Mouse (Mus musculus): ENCODE measurements at regions not wholly inside any gene's neighbourhood (a gene's known extent, or its start where the extent isn't known, plus 50 kb on each side); places are given as distances from the start of the nearest gene placed in this dataset.

DNA sequence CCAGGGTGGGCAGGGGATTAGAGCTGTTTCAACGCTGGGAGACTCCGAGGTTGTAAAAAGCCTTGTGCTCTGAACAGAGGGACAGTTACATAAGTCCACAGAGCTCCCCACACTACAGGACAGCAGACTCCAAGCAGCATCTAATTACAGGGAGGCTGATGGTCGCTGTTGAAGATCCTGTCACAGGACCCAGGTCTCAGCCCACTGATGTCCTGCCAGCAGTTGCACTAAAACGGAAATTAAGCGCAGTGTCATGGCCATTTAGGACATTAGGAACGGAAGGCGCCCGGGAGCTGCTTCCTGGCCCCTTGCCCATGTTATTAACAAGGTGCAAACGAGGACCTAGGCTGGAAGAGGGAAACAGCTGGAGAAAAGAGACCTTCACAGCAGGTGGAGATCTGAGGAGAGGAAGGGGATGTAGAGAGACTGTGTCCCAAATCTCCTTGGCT is 107.8 kb upstream of the Cadm1 start:
- no peak for TF ChIP-seq FLI1 (IDR thresholded peaks at IDR 0.05; ENCODE audit: low read length)
- no peak for TF ChIP-seq GATA1 (IDR thresholded peaks at IDR 0.05; ENCODE audit: borderline replicate concordance, low read length)

DNA sequence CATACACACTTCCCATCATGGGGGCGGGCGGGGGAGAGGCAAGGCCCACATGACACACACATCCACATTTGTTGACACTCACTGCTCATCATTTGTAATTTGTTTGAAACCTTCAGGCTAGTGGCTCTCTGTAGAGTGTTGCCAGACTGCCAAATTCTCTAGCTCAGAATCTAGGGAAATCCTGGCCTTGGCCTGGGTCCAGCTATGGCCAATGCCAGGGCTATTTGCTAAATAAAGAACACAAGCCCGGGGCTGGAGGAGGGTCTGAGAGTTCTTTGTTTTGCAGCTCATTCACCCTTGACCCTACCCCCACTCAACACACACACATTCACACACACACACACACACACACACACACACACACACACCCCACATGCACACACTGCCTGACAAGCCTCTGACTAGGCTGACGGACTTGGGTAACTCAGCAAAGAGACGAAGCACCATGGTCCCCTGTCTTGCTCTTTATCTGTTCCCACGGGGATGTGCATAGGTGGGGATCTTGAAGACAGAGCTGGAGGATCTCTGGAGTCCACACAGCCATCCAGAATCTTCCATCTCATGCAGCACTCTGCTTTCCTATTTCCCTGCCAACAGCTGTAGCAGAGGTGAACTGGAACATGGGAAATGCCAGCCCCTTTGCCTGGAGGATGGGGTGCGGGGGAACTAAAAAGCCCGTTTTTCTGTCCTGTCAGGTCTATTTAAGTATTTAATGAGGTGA is 107.1 kb upstream of the Cadm1 start:
- peaks cover 17% of the 10 kb centered on the region for H3K9me3 ChIP-seq
- no peak for TF ChIP-seq FLI1 (IDR thresholded peaks at IDR 0.05; ENCODE audit: low read length)
- TF ChIP-seq GATA1 (IDR thresholded peaks at IDR 0.05; ENCODE audit: borderline replicate concordance, low read length), result no peak
- H3K27me3 ChIP-seq (replicated peaks), result no peaks in the 10 kb centered on the region
- H3K36me3 ChIP-seq (replicated peaks; ENCODE audit: low read length), result no peaks in the 10 kb centered on the region
- H3K4me3 ChIP-seq (replicated peaks), result no peak overlapping the region
- H3K4me1 ChIP-seq, result no peaks in the 10 kb centered on the region

More for the DNA sequence above, 107.8 kb upstream of the Cadm1 start:
- Histone ChIP-seq H3K27me3 (replicated peaks) (no peaks in the 10 kb centered on the region), H3K4me3 (replicated peaks) (no peak overlapping the region), H3K9me3 (peaks cover 17% of the 10 kb centered on the region), H3K36me3 (replicated peaks; ENCODE audit: low read length) (no peaks in the 10 kb centered on the region), H3K4me1 (no peaks in the 10 kb centered on the region)

DNA sequence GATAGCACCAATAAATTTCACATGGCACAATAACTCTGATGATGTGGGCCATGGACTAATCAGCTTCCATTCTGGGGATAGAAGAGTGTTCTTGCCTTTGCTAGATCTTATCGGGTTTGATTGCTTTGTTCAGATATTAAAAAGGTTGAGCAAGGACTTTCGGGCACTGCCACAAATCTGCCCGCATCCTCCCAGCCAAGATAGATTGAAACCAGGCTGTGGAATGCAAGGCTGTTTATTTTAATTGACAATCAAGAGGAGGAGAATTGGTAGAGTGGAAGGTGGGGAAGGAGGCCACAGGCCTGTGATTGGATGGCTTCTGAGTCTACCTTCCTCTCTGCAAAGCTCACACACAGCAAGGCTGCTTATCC is 106.5 kb upstream of the Cadm1 start:
- Histone ChIP-seq H3K4me1 (no peaks in the 10 kb centered on the region), H3K27me3 (replicated peaks) (no peaks in the 10 kb centered on the region), H3K4me3 (replicated peaks) (no peak overlapping the region), H3K9me3 (peaks cover 17% of the 10 kb centered on the region), H3K36me3 (replicated peaks; ENCODE audit: low read length) (no peaks in the 10 kb centered on the region)
- no peak for TF ChIP-seq FLI1 (IDR thresholded peaks at IDR 0.05; ENCODE audit: low read length)
- no peak for TF ChIP-seq GATA1 (IDR thresholded peaks at IDR 0.05; ENCODE audit: borderline replicate concordance, low read length)

DNA sequence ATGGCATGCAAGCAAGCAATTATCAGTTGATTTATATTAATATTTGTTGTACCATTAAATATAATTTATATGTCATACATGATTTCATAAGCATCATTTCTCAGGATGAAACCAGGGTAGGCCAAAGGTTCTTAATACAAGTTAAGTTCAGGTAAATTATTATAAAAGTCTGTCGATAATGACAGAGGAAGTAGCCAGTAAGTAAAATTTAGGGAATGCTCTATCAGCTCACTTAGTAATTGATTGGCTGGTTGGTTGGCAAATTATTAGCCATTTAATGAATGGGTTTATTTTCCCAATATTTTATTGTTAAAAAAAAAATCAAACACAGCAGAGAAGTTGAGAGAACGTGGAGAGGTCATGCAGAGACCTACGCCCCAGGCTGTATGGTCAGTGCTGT is 105.8 kb upstream of the Cadm1 start:
- H3K27me3 ChIP-seq (replicated peaks), result no peaks in the 10 kb centered on the region
- no peaks in the 10 kb centered on the region for H3K36me3 ChIP-seq (replicated peaks; ENCODE audit: low read length)
- H3K4me1 ChIP-seq, result no peaks in the 10 kb centered on the region
- TF ChIP-seq GATA1 (IDR thresholded peaks at IDR 0.05; ENCODE audit: borderline replicate concordance, low read length), result no peak
- no peak for TF ChIP-seq FLI1 (IDR thresholded peaks at IDR 0.05; ENCODE audit: low read length)
- peaks cover 17% of the 10 kb centered on the region for H3K9me3 ChIP-seq
- no peak overlapping the region for H3K4me3 ChIP-seq (replicated peaks)

DNA sequence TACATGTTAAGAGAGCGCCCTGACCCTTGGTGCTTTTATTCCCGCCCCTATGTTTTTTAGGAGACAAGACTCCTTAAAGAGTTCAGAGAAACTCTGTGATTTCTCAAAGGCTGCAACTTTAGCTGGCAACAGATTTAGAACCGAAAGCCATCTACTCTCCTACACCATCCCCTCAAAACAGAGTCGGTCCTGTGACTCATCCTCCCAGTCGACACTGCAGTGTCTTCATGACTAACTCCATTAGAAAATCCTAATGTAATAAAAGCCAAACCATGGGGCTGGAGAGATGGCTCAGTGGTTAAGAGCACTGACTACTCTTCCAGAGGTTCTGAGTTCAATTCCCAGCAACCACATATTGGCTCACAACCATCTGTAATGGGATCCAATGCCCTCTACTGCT is 103.3 kb upstream of the Cadm1 start:
- H3K4me1 ChIP-seq, result no peaks in the 10 kb centered on the region
- TF ChIP-seq GATA1 (IDR thresholded peaks at IDR 0.05; ENCODE audit: borderline replicate concordance, low read length) (no peak), FLI1 (IDR thresholded peaks at IDR 0.05; ENCODE audit: low read length) (no peak)
- H3K36me3 ChIP-seq (replicated peaks; ENCODE audit: low read length), result no peaks in the 10 kb centered on the region
- peaks cover 7% of the 10 kb centered on the region; the same call in 1 of the 2 replicates for H3K9me3 ChIP-seq
- no peak overlapping the region for H3K4me3 ChIP-seq (replicated peaks)
- H3K27me3 ChIP-seq (replicated peaks), result no peaks in the 10 kb centered on the region

DNA sequence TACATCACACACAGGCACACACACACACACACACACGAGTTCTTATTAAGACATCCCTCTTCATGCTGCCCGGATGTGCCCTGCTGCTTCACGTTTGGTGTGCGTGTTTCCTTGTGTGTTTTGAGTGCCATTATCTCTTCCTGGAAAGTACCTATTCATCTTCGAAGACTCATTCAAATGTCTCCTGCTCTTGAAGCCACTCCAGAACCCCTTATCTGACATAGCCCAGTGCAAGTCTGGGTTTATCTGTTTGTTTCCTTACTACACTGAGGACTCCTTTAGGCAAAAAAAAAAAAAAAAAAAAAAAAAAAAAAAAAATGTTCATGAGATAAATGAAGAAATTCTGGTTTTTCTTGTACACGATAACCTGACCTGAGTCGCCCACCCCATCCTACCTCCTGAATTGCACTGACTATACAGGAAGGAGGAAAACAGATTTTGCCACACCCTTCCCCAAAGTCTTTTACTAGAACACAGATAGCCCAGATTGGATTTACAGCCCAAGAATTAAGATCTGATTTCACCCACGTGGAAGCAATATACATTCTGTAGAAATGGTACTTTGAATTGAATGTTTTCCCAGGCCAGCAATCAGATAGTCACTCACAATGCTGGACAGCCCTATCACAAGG is 101.1 kb upstream of the Cadm1 start:
- Histone ChIP-seq H3K4me3 (replicated peaks) (no peak overlapping the region), H3K4me1 (no peaks in the 10 kb centered on the region), H3K27me3 (replicated peaks) (no peaks in the 10 kb centered on the region), H3K36me3 (replicated peaks; ENCODE audit: low read length) (no peaks in the 10 kb centered on the region), H3K9me3 (no peaks in the 10 kb centered on the region)
- TF ChIP-seq GATA1 (IDR thresholded peaks at IDR 0.05; ENCODE audit: borderline replicate concordance, low read length) (no peak), FLI1 (IDR thresholded peaks at IDR 0.05; ENCODE audit: low read length) (no peak)

DNA sequence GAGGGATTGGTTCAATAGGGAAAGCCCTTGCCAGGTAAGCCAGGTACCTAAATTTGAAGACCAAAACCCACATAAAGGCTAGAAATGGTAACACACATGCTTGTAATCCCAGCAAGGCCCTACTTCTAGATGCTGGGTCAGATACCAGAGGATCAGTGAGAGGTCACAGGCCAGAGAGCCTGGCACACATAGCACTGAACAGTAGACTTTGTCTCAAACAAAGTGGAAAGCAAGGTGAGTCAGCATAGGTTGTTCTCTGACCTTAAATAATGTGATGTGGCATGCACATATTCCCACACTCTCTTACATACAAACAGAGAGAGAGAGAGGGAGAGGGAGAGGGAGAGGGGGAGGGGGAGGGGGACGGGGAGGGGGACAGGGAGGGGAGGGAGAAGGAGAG is 100.3 kb upstream of the Cadm1 start:
- no peak overlapping the region for H3K4me3 ChIP-seq (replicated peaks)
- H3K4me1 ChIP-seq, result no peaks in the 10 kb centered on the region
- TF ChIP-seq FLI1 (IDR thresholded peaks at IDR 0.05; ENCODE audit: low read length), result no peak
- TF ChIP-seq GATA1 (IDR thresholded peaks at IDR 0.05; ENCODE audit: borderline replicate concordance, low read length), result no peak
- no peaks in the 10 kb centered on the region for H3K36me3 ChIP-seq (replicated peaks; ENCODE audit: low read length)
- H3K9me3 ChIP-seq, result no peaks in the 10 kb centered on the region
- H3K27me3 ChIP-seq (replicated peaks), result no peaks in the 10 kb centered on the region

DNA sequence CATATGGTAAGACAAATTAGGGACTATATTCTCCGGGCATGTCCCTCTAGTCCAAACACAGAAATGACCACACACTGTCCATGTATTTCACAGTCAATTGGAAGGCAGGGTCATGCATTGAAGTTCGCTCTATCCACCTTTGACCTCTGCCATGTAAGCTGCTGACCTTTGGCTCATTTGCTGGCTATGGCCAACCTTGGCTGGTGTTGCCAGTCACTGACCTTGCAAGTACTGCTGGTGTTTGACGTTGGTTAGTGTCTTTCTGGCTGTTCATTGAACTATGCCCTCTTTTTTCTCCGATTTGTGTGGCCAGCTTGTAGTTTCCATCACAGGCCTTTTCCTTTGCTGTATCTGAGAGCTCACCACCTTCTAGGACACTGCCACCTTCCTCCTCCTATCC is 97.3 kb upstream of the Cadm1 start:
- TF ChIP-seq GATA1 (IDR thresholded peaks at IDR 0.05; ENCODE audit: borderline replicate concordance, low read length), result no peak
- TF ChIP-seq FLI1 (IDR thresholded peaks at IDR 0.05; ENCODE audit: low read length), result no peak
- Histone ChIP-seq H3K9me3 (no peaks in the 10 kb centered on the region), H3K4me3 (replicated peaks) (no peak overlapping the region), H3K36me3 (replicated peaks; ENCODE audit: low read length) (no peaks in the 10 kb centered on the region), H3K4me1 (no peaks in the 10 kb centered on the region), H3K27me3 (replicated peaks) (no peaks in the 10 kb centered on the region)

DNA sequence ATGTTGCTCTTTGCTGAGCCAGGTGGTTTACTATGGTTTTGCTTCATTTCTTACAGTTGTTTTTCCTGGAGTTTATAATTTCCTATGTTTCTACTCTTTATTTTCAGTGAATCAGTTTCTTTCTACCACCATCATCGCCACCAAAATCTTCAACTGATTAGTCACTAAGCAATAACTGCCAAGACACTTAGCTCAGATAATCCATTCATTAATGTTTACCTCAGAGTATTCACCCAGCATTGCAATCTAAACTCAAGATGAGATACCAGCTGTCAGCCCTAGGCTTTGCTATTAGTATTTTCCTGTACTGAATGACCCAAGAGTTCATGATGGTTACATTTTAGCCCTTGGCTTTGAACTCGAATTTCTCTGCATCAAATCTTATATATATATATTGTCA is 96.8 kb upstream of the Cadm1 start:
- H3K9me3 ChIP-seq, result no peaks in the 10 kb centered on the region

DNA sequence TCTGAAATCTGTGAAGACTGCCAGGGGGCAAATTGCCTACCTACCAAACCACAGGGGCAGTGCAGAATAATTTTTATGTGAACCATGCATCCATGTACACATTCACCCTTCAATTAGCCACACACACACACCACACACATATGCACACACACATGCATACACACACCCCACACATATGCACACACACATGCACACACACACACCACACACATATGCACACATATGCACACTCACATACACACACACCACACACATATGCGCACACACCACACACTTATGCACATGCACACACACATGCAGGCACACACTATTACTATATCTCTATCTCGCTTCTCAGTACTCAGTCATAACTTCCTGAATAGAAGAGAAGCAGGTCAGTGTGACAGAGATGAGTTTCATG is 95.9 kb upstream of the Cadm1 start:
- TF ChIP-seq GATA1 (IDR thresholded peaks at IDR 0.05; ENCODE audit: borderline replicate concordance, low read length) (peak; percentile 7; the same call in 1 of the 3 replicates), FLI1 (IDR thresholded peaks at IDR 0.05; ENCODE audit: low read length) (no peak)
- Histone ChIP-seq H3K36me3 (replicated peaks; ENCODE audit: low read length) (no peaks in the 10 kb centered on the region), H3K4me3 (replicated peaks) (peak overlapping the region; percentile 72), H3K4me1 (no peaks in the 10 kb centered on the region), H3K27me3 (replicated peaks) (no peaks in the 10 kb centered on the region), H3K9me3 (no peaks in the 10 kb centered on the region)

More for the DNA sequence above, 96.8 kb upstream of the Cadm1 start:
- TF ChIP-seq GATA1 (IDR thresholded peaks at IDR 0.05; ENCODE audit: borderline replicate concordance, low read length) (no peak), FLI1 (IDR thresholded peaks at IDR 0.05; ENCODE audit: low read length) (no peak)
- Histone ChIP-seq H3K4me3 (replicated peaks) (no peak overlapping the region), H3K4me1 (no peaks in the 10 kb centered on the region), H3K36me3 (replicated peaks; ENCODE audit: low read length) (no peaks in the 10 kb centered on the region), H3K27me3 (replicated peaks) (no peaks in the 10 kb centered on the region)
